Mouse (Mus musculus): ENCODE measurements around the gene Cttnbp2nl. TPM values are rescaled to one million over a fixed set of nuclear protein-coding genes. Genes with fewer than 3 reads are reported as not detected.

The Cttnbp2nl gene
- total RNA-seq, 1 experiment = 13.5 TPM

DNA sequence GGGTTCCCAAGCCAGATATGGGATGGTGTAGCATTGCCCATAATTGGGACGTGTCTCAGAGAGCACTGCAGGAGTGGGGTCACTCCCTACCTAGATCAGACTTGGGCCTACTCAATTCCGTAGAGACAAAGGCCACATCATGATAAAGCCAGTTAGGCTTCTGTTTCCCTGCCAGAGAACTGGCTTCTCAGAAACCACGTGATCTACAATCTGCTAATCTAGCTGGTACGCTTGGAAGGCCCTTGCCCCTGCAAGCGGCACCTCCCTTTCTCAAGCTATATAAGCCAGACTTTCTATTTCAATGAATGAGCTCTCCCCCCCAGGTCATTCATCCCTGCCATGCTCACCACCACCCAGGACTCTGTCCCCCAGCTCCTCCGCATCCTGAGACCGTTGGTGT, 37.2 kb upstream of the Cttnbp2nl start:
- TF ChIP-seq ZNF384 (IDR thresholded peaks at IDR 0.05; ENCODE audit: low read depth, low read length) = no peak
- no peak for TF ChIP-seq HCFC1 (IDR thresholded peaks at IDR 0.05; ENCODE audit: borderline replicate concordance, insufficient read depth, low read length)
- no peak for TF ChIP-seq ZC3H11A (IDR thresholded peaks at IDR 0.05; ENCODE audit: borderline replicate concordance, low read depth, low read length)
- no peak for TF ChIP-seq CHD2 (IDR thresholded peaks at IDR 0.05; ENCODE audit: low read depth, low read length)
- TF ChIP-seq MAFK (IDR thresholded peaks at IDR 0.05; ENCODE audit: insufficient read depth, low read depth, low read length) = no peak
- no peak overlapping the region for H3K9ac ChIP-seq (ENCODE audit: insufficient read depth, low read depth, low read length, poor library complexity, severe bottlenecking)
- H3K4me3 ChIP-seq (ENCODE audit: insufficient read depth in 1 of 2, low read depth in 1 of 2, low read length in 2 of 2, poor library complexity in 1 of 2, severe bottlenecking in 1 of 2) = no peak overlapping the region
- H3K9me3 ChIP-seq (ENCODE audit: control insufficient read depth, insufficient read depth, low read depth, low read length) = no peaks in the 10 kb centered on the region
- no peak overlapping the region for H3K27ac ChIP-seq (ENCODE audit: insufficient read depth, low read depth, low read length, poor library complexity, severe bottlenecking)
- DNase-seq (ENCODE audit: low read depth, low spot score) = no peak
- no peaks in the 10 kb centered on the region for H3K4me1 ChIP-seq (ENCODE audit: control insufficient read depth in 2 of 2, insufficient read depth in 2 of 2, low read length in 2 of 2, poor library complexity in 1 of 2)
- no peaks in the 10 kb centered on the region for H3K36me3 ChIP-seq (ENCODE audit: control insufficient read depth, insufficient read depth, low read length, poor library complexity, severe bottlenecking)
- in situ Hi-C loops (cut with MboI; ENCODE audit: low sequenced_read_pairs in 2 of 2, unreplicated experiment in 2 of 2) = no loop called here

DNA sequence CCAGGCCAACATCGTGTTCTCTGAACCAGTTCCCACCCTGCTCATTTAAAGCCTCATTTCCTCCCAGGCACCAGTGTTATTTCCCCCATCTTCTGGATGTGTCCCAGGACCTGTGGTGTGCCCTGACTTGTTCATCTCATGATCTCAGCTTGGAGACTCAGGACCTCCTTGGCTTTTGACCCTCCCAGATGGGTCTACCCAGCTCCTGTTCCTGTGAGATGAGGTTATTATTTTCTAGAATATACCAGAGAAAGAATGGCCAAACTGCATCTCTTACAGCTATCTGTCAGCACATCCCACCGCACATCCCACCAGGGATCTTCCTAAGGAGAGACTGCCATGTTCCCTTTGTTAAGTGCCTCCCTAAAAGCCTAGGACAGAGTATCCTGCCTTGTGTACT, 35.7 kb upstream of the Cttnbp2nl start:
- H3K4me1 ChIP-seq (ENCODE audit: control insufficient read depth in 2 of 2, insufficient read depth in 2 of 2, low read length in 2 of 2, poor library complexity in 1 of 2) = no peaks in the 10 kb centered on the region
- H3K36me3 ChIP-seq (ENCODE audit: control insufficient read depth, insufficient read depth, low read length, poor library complexity, severe bottlenecking) = no peaks in the 10 kb centered on the region
- no peak overlapping the region for H3K9ac ChIP-seq (ENCODE audit: insufficient read depth, low read depth, low read length, poor library complexity, severe bottlenecking)
- H3K9me3 ChIP-seq (ENCODE audit: control insufficient read depth, insufficient read depth, low read depth, low read length) = no peaks in the 10 kb centered on the region
- in situ Hi-C loops (cut with MboI; ENCODE audit: low sequenced_read_pairs in 2 of 2, unreplicated experiment in 2 of 2) = no loop called here
- no peak overlapping the region for H3K27ac ChIP-seq (ENCODE audit: insufficient read depth, low read depth, low read length, poor library complexity, severe bottlenecking)
- TF ChIP-seq ZNF384 (IDR thresholded peaks at IDR 0.05; ENCODE audit: low read depth, low read length) (no peak), CHD2 (IDR thresholded peaks at IDR 0.05; ENCODE audit: low read depth, low read length) (no peak)
- no peak for DNase-seq (ENCODE audit: low read depth, low spot score)
- no peak overlapping the region for H3K4me3 ChIP-seq (ENCODE audit: insufficient read depth in 1 of 2, low read depth in 1 of 2, low read length in 2 of 2, poor library complexity in 1 of 2, severe bottlenecking in 1 of 2)

DNA sequence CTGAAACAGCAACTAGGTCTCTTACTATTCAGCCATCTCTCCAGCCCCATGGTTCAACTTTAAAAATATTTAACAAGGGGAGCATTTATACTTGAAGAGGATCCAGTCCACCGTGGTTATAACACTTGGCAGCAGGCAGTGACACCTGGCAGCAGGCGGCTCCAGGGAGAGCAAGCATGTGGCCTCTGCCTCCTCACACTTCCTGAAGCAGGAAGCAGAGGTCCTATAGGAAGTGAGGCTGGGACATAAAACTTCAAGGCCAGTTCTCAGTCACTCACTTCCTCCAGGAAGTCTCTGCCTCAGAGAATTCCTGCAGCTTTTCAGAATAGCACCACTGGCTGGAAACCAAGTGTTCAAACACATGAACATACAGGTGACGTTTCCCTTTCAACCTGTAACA, 34.4 kb upstream of the Cttnbp2nl start:
- no peak for TF ChIP-seq ZNF384 (IDR thresholded peaks at IDR 0.05; ENCODE audit: low read depth, low read length)
- TF ChIP-seq MAFK (IDR thresholded peaks at IDR 0.05; ENCODE audit: insufficient read depth, low read depth, low read length) = no peak
- TF ChIP-seq HCFC1 (IDR thresholded peaks at IDR 0.05; ENCODE audit: borderline replicate concordance, insufficient read depth, low read length) = no peak
- TF ChIP-seq ZC3H11A (IDR thresholded peaks at IDR 0.05; ENCODE audit: borderline replicate concordance, low read depth, low read length) = no peak
- no peak for TF ChIP-seq CHD2 (IDR thresholded peaks at IDR 0.05; ENCODE audit: low read depth, low read length)
- no peaks in the 10 kb centered on the region for H3K4me1 ChIP-seq (ENCODE audit: control insufficient read depth in 2 of 2, insufficient read depth in 2 of 2, low read length in 2 of 2, poor library complexity in 1 of 2)
- H3K27ac ChIP-seq (ENCODE audit: insufficient read depth, low read depth, low read length, poor library complexity, severe bottlenecking) = no peak overlapping the region
- H3K9ac ChIP-seq (ENCODE audit: insufficient read depth, low read depth, low read length, poor library complexity, severe bottlenecking) = no peak overlapping the region
- in situ Hi-C loops (cut with MboI; ENCODE audit: low sequenced_read_pairs in 2 of 2, unreplicated experiment in 2 of 2) = no loop called here
- H3K36me3 ChIP-seq (ENCODE audit: control insufficient read depth, insufficient read depth, low read length, poor library complexity, severe bottlenecking) = no peaks in the 10 kb centered on the region
- H3K4me3 ChIP-seq (ENCODE audit: insufficient read depth in 1 of 2, low read depth in 1 of 2, low read length in 2 of 2, poor library complexity in 1 of 2, severe bottlenecking in 1 of 2) = no peak overlapping the region
- DNase-seq (ENCODE audit: low read depth, low spot score) = no peak
- no peaks in the 10 kb centered on the region for H3K9me3 ChIP-seq (ENCODE audit: control insufficient read depth, insufficient read depth, low read depth, low read length)

DNA sequence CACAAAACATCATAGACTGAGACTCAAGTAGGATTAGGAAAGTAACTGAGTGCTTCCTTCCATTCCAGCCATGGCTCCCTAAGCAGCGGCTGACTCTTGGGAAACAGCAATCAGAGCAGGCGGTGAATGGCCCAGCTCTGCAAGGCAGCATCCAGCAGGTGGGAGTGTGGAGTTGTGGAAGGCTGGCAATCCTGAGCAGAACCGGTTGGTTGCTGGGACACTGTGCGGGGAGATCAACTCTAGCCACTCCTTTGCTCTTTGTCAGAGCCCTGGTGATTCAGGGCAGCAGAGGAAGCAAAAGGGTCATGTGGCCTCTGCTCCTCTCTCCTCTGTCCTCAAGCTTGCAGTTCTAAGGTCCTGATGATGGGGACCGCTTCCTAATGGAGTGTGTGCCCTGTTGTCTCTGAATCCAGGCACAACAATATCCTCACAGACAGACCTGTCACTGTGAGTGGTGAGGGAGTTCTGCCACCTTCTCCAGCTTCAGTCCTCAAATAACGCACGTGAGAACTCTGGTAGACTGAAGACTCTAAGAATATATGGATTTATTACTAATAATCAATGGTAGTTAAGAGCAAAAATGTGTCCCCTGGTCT, 25.4 kb upstream of the Cttnbp2nl start:
- Histone ChIP-seq H3K4me3 (ENCODE audit: insufficient read depth in 1 of 2, low read depth in 1 of 2, low read length in 2 of 2, poor library complexity in 1 of 2, severe bottlenecking in 1 of 2) (no peak overlapping the region), H3K9ac (ENCODE audit: insufficient read depth, low read depth, low read length, poor library complexity, severe bottlenecking) (no peak overlapping the region), H3K4me1 (ENCODE audit: control insufficient read depth in 2 of 2, insufficient read depth in 2 of 2, low read length in 2 of 2, poor library complexity in 1 of 2) (no peaks in the 10 kb centered on the region), H3K36me3 (ENCODE audit: control insufficient read depth, insufficient read depth, low read length, poor library complexity, severe bottlenecking) (no peaks in the 10 kb centered on the region), H3K27ac (ENCODE audit: insufficient read depth, low read depth, low read length, poor library complexity, severe bottlenecking) (no peak overlapping the region), H3K9me3 (ENCODE audit: control insufficient read depth, insufficient read depth, low read depth, low read length) (no peaks in the 10 kb centered on the region)
- in situ Hi-C loops (cut with MboI; ENCODE audit: low sequenced_read_pairs in 2 of 2, unreplicated experiment in 2 of 2) = no loop called here
- DNase-seq (ENCODE audit: low read depth, low spot score) = peak; percentile 66
- TF ChIP-seq CHD2 (IDR thresholded peaks at IDR 0.05; ENCODE audit: low read depth, low read length) (no peak), MAFK (IDR thresholded peaks at IDR 0.05; ENCODE audit: insufficient read depth, low read depth, low read length) (no peak), ZC3H11A (IDR thresholded peaks at IDR 0.05; ENCODE audit: borderline replicate concordance, low read depth, low read length) (peak; percentile 73; the same call in 1 of the 2 replicates), ZNF384 (IDR thresholded peaks at IDR 0.05; ENCODE audit: low read depth, low read length) (no peak), HCFC1 (IDR thresholded peaks at IDR 0.05; ENCODE audit: borderline replicate concordance, insufficient read depth, low read length) (no peak)

DNA sequence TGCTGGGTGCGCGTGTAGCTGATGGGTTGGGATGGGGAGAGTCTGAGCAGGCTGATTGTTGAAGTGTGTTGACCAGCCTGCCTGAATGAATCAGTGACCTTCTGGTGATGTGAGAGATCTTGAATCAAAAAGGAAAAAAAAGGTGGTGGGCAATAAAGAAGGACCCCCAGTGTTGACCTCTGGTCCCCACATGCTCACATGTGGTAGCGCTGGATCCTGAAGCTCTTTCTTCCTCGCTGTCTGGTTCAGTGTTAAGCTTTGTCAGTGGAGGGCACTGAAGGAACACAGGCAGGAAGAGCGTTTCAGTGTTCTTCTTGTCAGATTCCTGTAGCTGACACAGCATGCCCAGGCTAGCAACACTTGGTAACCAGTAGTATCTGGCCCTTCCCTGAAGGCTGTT, 22.9 kb upstream of the Cttnbp2nl start:
- no peak for DNase-seq (ENCODE audit: low read depth, low spot score)
- Histone ChIP-seq H3K36me3 (ENCODE audit: control insufficient read depth, insufficient read depth, low read length, poor library complexity, severe bottlenecking) (no peaks in the 10 kb centered on the region), H3K9ac (ENCODE audit: insufficient read depth, low read depth, low read length, poor library complexity, severe bottlenecking) (no peak overlapping the region), H3K9me3 (ENCODE audit: control insufficient read depth, insufficient read depth, low read depth, low read length) (no peaks in the 10 kb centered on the region), H3K4me1 (ENCODE audit: control insufficient read depth in 2 of 2, insufficient read depth in 2 of 2, low read length in 2 of 2, poor library complexity in 1 of 2) (no peaks in the 10 kb centered on the region), H3K27ac (ENCODE audit: insufficient read depth, low read depth, low read length, poor library complexity, severe bottlenecking) (no peak overlapping the region), H3K4me3 (ENCODE audit: insufficient read depth in 1 of 2, low read depth in 1 of 2, low read length in 2 of 2, poor library complexity in 1 of 2, severe bottlenecking in 1 of 2) (no peak overlapping the region)
- TF ChIP-seq HCFC1 (IDR thresholded peaks at IDR 0.05; ENCODE audit: borderline replicate concordance, insufficient read depth, low read length) = no peak
- TF ChIP-seq ZC3H11A (IDR thresholded peaks at IDR 0.05; ENCODE audit: borderline replicate concordance, low read depth, low read length) = no peak
- no peak for TF ChIP-seq ZNF384 (IDR thresholded peaks at IDR 0.05; ENCODE audit: low read depth, low read length)
- no peak for TF ChIP-seq CHD2 (IDR thresholded peaks at IDR 0.05; ENCODE audit: low read depth, low read length)
- TF ChIP-seq MAFK (IDR thresholded peaks at IDR 0.05; ENCODE audit: insufficient read depth, low read depth, low read length) = no peak
- in situ Hi-C loops (cut with MboI; ENCODE audit: low sequenced_read_pairs in 2 of 2, unreplicated experiment in 2 of 2) = no loop called here

Measured in ES-E14 (cell line).